Mouse (Mus musculus) naive thymus-derived CD4-positive, alpha-beta T cell, adult 2 months (primary cell): ENCODE data around the gene Ninj1.
A peak's percentile ranks its signal among the peaks of the same experiment; 100 is the strongest.

ENCODE experiments used
- DNase-seq: peaks from one replicate; pipeline ENCODE4 v3.0.0-alpha.2; 2011; ENCODE audit warnings: low read depth

Gene Ninj1

GRCm38 (mm10) chr13:49196211-49196610 is 8.9 kb downstream of the Ninj1 start:
- no peak for DNase-seq

GRCm38 (mm10) chr13:49196766-49197165 is 9.5 kb downstream of the Ninj1 start:
- no peak for DNase-seq

GRCm38 (mm10) chr13:49198734-49199133 is 11.4 kb downstream of the Ninj1 start:
- no peak for DNase-seq

GRCm38 (mm10) chr13:49199891-49200290 is 12.6 kb downstream of the Ninj1 start:
- DNase-seq: no peak

GRCm38 (mm10) chr13:49200688-49201087 is 13.4 kb downstream of the Ninj1 start:
- DNase-seq: no peak

- no peak for DNase-seq
Observed at GRCm38 (mm10) chr13:49202556-49202955, 15.3 kb downstream of the Ninj1 start.

- DNase-seq: peak; percentile 77
Observed at GRCm38 (mm10) chr13:49205381-49205998, 18.2 kb downstream of the Ninj1 start.

- DNase-seq: no peak
Observed at GRCm38 (mm10) chr13:49206341-49206740, 19.1 kb downstream of the Ninj1 start.

- no peak for DNase-seq
Observed at GRCm38 (mm10) chr13:49209306-49209705, 22.0 kb downstream of the Ninj1 start.

GRCm38 (mm10) chr13:49212711-49213500 is 25.6 kb downstream of the Ninj1 start:
- no peak for DNase-seq

GRCm38 (mm10) chr13:49213531-49213932 is 26.2 kb downstream of the Ninj1 start:
- peak; percentile 53 for DNase-seq

GRCm38 (mm10) chr13:49214454-49214853 is 27.2 kb downstream of the Ninj1 start:
- DNase-seq: no peak

- DNase-seq: no peak
Observed at GRCm38 (mm10) chr13:49215128-49215503, 27.8 kb downstream of the Ninj1 start.

GRCm38 (mm10) chr13:49215504-49216219 is 28.4 kb downstream of the Ninj1 start, which contains the start of gene Card19:
Gene Card19, minus strand, starts transcription at chr13:49216037.
- DNase-seq: peak; percentile 98

- no peak for DNase-seq
Observed at GRCm38 (mm10) chr13:49216220-49216552, 28.9 kb downstream of the Ninj1 start.

GRCm38 (mm10) chr13:49216808-49217561 is 29.7 kb downstream of the Ninj1 start:
- no peak for DNase-seq

GRCm38 (mm10) chr13:49218651-49219050 is 31.4 kb downstream of the Ninj1 start:
- no peak for DNase-seq

- DNase-seq: no peak
Observed at GRCm38 (mm10) chr13:49219367-49219766, 32.1 kb downstream of the Ninj1 start.

- DNase-seq: no peak
Observed at GRCm38 (mm10) chr13:49220912-49221311, 33.6 kb downstream of the Ninj1 start.

GRCm38 (mm10) chr13:49224314-49224713 is 37.0 kb downstream of the Ninj1 start:
- DNase-seq: no peak

- DNase-seq: no peak
Observed at GRCm38 (mm10) chr13:49224729-49225128, 37.4 kb downstream of the Ninj1 start.

- DNase-seq: no peak
Observed at GRCm38 (mm10) chr13:49225159-49225558, 37.9 kb downstream of the Ninj1 start.
